Mouse (Mus musculus): Measurements from ENCODE around the gene 4930503B20Rik. TPM values are rescaled to one million over a fixed set of nuclear protein-coding genes. Genes with fewer than 3 reads are reported as not detected.

Gene 4930503B20Rik
- total RNA-seq, 2 experiments from 2014 or later, result not detected

DNA sequence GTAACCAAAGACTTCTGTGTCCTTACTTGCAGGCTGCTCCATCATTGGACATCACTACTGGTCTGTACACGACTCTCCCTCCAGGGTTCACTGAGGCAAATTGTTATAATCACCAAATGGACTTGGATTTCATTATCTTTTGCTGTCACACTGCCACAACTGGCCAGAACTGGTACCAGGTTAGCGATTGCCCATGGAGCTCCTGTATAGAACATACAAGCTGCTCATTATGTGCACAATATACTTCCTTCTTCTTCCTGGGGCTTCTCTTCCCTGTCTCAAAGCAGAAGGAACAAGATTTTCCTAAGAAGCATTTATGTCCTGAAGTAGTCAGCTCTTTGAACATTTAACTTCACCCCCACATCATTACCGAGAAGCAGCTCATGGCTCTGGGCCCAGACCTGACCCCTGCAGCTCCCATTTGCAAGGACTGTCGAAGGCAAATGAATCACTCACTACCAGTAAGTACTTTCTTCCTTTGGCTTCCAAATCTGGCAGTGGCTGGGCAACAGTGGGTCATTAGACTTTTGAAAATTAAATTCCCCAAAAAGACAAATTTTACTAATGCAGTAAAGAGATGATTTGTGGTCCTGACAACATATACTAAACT lies 9.2 kb downstream of the 4930503B20Rik start:
- DNase-seq (ENCODE audit: extremely low spot score in 1 of 2, low spot score in 2 of 2), result no peak
- no peak for TF ChIP-seq CTCF (IDR thresholded peaks at IDR 0.05)
- intact Hi-C loops (cut with DNase I), result loop anchor here (1.0 kb wide), 1 partner anchor 31 kb away; no protein-coding TSS in a partner anchor
- Histone ChIP-seq H3K27ac (no peak overlapping the region), H3K4me3 (no peak overlapping the region)

DNA sequence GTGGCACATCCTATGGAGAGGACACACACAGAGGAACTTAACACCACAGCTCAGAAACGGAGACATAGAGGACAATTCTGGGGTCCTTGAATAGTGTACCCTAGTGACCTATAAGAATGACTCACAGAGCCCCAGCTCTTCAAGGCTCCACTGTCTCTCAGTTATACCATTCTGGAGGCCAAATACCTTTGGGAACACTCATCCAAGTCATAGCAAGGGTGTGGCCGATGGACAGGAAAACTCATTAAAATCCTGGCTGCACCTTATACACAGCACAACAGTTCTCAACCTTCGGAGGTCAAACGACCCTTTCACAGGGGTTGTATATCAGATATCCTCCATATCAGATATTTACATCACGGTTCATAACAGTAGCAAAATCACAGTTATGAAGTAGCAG lies 18.6 kb downstream of the 4930503B20Rik start:
- no peak overlapping the region for H3K4me3 ChIP-seq
- intact Hi-C loops (cut with DNase I), result no loop called here
- no peak for TF ChIP-seq CTCF (IDR thresholded peaks at IDR 0.05)

DNA sequence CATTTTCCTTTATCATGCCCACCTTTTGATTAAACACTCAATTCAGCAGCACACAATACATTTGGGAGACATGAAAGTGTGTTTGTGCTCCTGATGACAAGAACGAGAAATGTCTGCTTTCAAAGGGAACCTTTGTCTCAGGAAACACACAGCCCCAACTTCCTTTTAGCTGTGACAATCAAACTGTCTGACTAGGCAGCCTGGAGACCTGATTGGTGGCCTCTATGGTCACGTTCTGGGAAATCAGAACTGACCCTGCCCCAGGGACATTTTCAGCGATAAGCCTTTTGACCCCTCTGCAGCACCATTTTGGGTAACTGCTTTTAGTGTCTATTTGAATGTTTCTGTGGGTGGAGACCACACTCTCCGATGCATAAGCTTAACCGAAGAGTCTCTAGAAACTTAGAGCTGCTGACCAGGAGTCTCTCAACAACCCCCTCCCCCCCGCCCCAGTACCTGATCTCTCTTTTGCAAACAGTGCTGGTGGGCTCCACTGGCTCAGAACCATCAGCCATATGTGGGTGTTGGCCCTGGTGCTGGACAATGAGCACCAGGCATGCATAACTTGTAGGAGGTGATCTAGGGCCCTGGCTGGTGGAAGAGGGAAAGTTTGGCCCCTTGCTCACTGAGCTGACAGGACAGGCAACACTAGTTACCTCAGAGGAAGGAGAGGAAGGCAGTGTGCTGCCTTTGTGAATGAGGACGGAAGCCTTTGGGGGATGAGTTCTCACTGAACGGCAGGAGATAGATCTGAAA lies 22.7 kb downstream of the 4930503B20Rik start:
- intact Hi-C loops (cut with DNase I), result no loop called here
- no peak overlapping the region for H3K27ac ChIP-seq
- no peak overlapping the region for H3K4me3 ChIP-seq
- DNase-seq (ENCODE audit: extremely low spot score in 1 of 2, low spot score in 2 of 2), result no peak
- TF ChIP-seq CTCF (IDR thresholded peaks at IDR 0.05), result no peak

More for the DNA sequence above, 18.6 kb downstream of the 4930503B20Rik start:
- no peak overlapping the region for H3K27ac ChIP-seq
- no peak for DNase-seq (ENCODE audit: extremely low spot score in 1 of 2, low spot score in 2 of 2)

DNA sequence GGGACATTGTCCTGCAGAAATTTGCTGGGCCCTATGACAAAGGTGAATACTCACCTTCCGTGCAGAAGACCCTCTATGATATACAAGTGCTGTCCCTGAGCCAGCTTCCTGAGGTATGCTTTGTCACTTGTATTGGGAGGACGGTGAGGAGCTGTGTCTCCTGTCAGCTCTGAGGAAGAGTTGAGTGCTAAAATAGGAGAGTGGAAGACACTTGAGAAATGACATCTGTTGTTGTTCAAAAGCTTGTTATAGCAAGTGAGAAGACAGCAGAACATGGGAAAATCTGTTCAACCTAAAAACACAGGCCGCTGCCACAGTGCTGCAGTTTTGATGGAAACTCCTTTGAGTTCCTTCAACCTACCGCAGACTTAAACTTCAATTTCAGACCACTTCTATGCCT lies 25.4 kb downstream of the 4930503B20Rik start:
- no peak for DNase-seq (ENCODE audit: extremely low spot score in 1 of 2, low spot score in 2 of 2)
- intact Hi-C loops (cut with DNase I), result loop anchor here (1.0 kb wide), 1 partner anchor 86 kb away; no protein-coding TSS in a partner anchor
- TF ChIP-seq CTCF (IDR thresholded peaks at IDR 0.05), result no peak
- no peak overlapping the region for H3K4me3 ChIP-seq
- peak overlapping the region; percentile 36 for H3K27ac ChIP-seq

DNA sequence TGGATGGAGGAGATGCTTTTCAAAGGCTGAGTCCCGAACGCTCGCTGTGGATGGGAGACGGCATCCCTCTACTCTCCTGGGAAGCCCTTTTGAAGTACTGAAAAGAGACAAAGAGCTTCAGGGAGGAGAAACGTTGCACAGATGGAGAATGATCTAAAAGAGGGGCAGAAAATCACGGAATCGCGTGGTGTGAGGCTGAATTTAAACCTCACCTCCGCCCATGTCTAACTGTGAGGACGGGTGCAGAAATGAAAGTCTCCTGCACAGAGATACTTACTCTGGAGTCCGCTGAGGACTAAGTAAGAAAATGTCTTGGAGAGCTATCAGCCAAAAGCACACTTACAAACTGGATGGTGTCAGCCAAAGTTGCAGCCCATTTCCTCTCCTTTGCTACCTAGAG lies 29.2 kb downstream of the 4930503B20Rik start:
- TF ChIP-seq CTCF (IDR thresholded peaks at IDR 0.05), result no peak
- intact Hi-C loops (cut with DNase I), result loop anchor here (2.0 to 5.0 kb wide), 3 partner anchors 65 to 280 kb away; no protein-coding TSS in a partner anchor
- Histone ChIP-seq H3K27ac (peak overlapping the region; percentile 88), H3K4me3 (no peak overlapping the region)
- peak in 1 of 2 experiments; percentile 48 for DNase-seq (ENCODE audit: extremely low spot score in 1 of 2, low spot score in 2 of 2)

DNA sequence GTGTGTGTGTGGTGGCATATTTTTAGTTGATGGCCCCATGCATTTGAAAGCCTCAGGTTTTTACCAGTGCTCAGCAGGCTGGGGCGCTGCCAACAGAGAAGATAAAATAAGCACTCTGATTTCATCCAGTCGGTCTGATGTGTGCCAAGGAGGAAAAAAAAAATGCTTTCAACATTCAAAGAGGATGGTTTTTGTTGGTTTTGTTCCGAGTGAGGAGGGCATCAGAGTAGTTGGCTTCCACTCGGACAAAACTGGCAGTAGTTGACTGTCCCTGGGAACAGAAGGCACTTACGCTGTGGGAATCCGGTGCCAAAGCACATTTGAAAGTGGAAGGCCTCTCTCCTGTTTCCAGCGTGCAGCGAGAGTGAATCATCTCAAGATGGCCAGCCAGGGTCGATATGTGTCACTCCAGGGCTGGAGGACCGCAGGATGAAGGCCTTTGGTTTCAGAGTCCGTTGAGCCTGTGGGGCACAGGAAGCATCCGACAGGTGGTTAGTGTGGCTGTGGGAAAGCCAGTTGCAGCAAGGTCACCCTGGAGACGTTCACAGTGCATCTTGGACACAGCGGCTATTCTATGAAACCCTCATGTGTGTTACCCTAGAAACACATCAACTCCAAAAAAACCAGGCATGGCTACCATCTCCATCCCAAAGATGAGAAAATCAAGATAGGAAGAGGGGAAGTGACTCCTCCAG lies 30.4 kb downstream of the 4930503B20Rik start:
- Histone ChIP-seq H3K27ac (peak overlapping the region; percentile 88), H3K4me3 (no peak overlapping the region)
- DNase-seq (ENCODE audit: extremely low spot score in 1 of 2, low spot score in 2 of 2), result peak; percentile 71 to 74
- intact Hi-C loops (cut with DNase I), result loop anchor here (1.0 to 5.0 kb wide), 6 partner anchors 21 to 278 kb away; no protein-coding TSS in a partner anchor
- no peak for TF ChIP-seq CTCF (IDR thresholded peaks at IDR 0.05)

DNA sequence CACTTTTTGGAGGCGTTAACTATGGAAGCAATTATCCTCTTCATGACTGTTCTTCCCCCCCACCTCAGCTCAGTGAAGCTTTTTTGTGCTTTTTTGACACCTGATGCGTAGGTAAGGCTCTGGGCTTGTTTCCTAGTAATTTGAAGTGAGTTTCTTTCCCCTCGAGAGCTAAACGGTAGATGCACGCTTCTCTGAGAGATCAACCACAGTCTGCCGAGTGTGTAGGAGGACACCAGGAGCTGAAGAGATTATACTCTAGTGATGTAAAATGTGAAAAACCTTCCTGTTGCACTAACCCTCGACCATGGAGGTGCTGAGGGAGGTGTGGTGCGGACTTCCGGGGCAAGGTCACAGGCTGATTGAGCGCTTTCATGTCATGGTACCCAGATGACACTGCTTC lies 31.0 kb downstream of the 4930503B20Rik start:
- DNase-seq (ENCODE audit: extremely low spot score in 1 of 2, low spot score in 2 of 2), result peak in 1 of 2 experiments; percentile 45
- Histone ChIP-seq H3K27ac (peak overlapping the region; percentile 88), H3K4me3 (no peak overlapping the region)
- intact Hi-C loops (cut with DNase I), result loop anchor here (1.0 to 5.0 kb wide), 6 partner anchors 21 to 278 kb away; no protein-coding TSS in a partner anchor
- TF ChIP-seq CTCF (IDR thresholded peaks at IDR 0.05), result no peak

DNA sequence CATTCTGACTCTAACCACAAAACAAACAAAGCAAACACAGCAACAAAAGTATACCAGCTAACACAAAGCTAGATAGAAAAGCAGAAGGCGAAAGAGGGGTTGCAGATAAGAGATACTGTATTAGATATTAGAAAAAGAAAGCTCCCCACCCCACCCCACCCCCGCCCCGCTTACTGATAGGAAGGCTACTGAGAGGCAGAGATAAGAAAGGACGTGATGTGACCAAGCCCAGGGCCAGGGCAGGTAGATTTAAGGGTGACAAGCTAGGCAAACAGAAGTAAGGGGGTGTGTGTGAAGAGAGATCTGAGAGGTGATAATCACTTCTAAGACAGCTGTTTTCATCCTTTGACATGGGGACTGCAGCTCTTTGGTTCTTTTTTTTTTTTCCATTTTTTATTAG lies 32.8 kb downstream of the 4930503B20Rik start:
- no peak for TF ChIP-seq CTCF (IDR thresholded peaks at IDR 0.05)

DNA sequence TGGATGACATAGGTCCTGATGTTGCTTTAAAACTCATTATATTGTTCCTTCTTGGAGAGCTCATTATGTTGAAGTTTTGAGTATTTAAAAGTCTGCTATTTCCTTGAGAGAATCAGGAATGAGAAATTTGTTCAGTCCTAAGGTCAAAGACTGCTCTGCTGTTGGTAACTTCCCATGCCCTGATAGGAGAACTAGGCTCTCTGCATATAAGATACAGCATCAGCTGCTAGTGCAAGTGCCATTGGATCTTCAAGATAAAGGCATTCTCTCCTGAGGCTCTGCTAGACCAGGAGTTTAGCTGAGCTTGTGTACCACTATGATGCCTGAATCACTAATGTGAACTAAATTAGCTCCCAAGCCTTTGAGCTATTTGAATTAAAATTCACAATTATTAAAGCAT lies 33.2 kb downstream of the 4930503B20Rik start:
- no peak overlapping the region for H3K4me3 ChIP-seq
- H3K27ac ChIP-seq, result no peak overlapping the region
- DNase-seq (ENCODE audit: extremely low spot score in 1 of 2, low spot score in 2 of 2), result no peak
- intact Hi-C loops (cut with DNase I), result no loop called here
- no peak for TF ChIP-seq CTCF (IDR thresholded peaks at IDR 0.05)

More for the DNA sequence above, 32.8 kb downstream of the 4930503B20Rik start:
- no peak for DNase-seq (ENCODE audit: extremely low spot score in 1 of 2, low spot score in 2 of 2)
- no peak overlapping the region for H3K27ac ChIP-seq
- H3K4me3 ChIP-seq, result no peak overlapping the region
- intact Hi-C loops (cut with DNase I), result no loop called here

DNA sequence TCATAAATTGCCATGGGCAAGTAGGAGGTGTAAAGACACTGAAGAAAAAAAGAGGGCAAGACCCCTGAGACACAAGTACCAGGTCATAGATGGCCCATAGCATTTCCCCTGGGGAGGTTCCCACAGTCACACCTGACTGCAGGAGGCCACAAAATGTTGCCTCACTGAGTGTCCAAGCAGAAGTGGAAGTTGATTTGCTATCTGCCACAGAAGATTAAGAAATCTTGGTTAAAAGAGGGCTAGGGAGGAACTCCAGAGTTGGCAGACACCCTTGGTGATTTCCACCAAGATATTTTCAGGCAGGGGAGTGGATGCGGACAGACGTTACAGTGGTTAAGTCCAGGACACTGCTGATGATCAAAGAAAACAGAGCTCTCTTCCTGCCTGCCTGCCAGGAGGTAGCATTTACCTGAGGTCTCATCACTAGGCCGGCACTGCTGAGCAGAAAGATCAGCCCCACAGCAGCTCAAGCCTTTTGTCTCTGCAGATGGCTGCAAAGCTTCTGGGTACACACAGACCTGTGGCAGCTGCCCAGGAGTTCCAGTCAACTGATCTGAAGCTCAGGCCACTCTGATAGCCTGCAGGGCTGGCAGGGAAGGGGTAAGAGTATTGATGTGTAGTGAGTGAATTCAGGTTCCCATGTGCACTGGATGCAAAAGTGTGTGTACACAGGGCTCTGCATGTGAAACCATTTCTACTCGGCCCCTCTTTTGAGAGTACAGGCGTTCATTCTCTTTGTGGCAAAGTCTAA lies 34.4 kb downstream of the 4930503B20Rik start:
- intact Hi-C loops (cut with DNase I), result no loop called here
- TF ChIP-seq CTCF (IDR thresholded peaks at IDR 0.05), result no peak
- no peak overlapping the region for H3K4me3 ChIP-seq

DNA sequence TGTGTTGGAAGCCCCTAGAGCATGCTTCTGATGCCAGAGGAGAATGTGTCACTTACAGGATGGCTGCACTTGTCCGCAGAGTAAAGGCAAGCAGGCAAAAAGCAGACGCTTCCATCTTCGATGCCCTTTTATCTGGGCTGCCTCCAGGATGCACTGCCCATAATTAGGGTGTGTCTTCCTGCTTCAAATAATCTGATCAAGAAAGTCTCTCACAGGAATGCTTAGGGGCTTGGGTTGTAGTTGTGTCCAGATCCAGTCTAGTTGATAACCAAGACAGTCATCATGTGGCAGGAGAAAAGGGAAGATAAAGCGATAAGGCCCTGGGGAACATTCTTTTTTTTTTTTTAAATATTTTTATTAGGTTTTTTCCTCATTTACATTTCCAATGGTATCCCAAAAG lies 35.6 kb downstream of the 4930503B20Rik start, which contains the start of gene Dnase2b:
Dnase2b (minus strand) TSS at position 101 of the 400 bp plus-strand sequence.
- Histone ChIP-seq H3K4me3 (no peak within 1 kb of the TSS), H3K27ac (no peak within 1 kb of the TSS)
- no peak for DNase-seq (ENCODE audit: extremely low spot score in 1 of 2, low spot score in 2 of 2)
- intact Hi-C loops (cut with DNase I), result no loop called here
- TF ChIP-seq CTCF (IDR thresholded peaks at IDR 0.05), result no peak

More for the DNA sequence above, 34.4 kb downstream of the 4930503B20Rik start:
- DNase-seq (ENCODE audit: extremely low spot score in 1 of 2, low spot score in 2 of 2), result no peak
- H3K27ac ChIP-seq, result no peak overlapping the region

Measured in left cerebral cortex, adult 2 months (tissue).